Mouse (Mus musculus) c-Kit-negative CD71-positive TER-119-positive erythroid progenitor cells, embryonic 14.5 days (primary cell): Measurements from ENCODE around the gene Ncor2.

ENCODE experiments used
- DNase-seq: peaks from one replicate; pipeline ENCODE4 v3.0.0-alpha.2; 2013; ENCODE audit warnings: low read depth, low spot score

The Ncor2 gene

GRCm38 (mm10) chr5:125170107-125170842 is 8.7 kb downstream of the Ncor2 start:
- no peak for DNase-seq

- no peak for DNase-seq
Observed at GRCm38 (mm10) chr5:125168101-125168500, 10.9 kb downstream of the Ncor2 start.

- no peak for DNase-seq
Observed at GRCm38 (mm10) chr5:125167524-125167923, 11.5 kb downstream of the Ncor2 start.

- DNase-seq: no peak
Observed at GRCm38 (mm10) chr5:125165993-125166392, 13.0 kb downstream of the Ncor2 start.

GRCm38 (mm10) chr5:125164465-125165167 is 14.4 kb downstream of the Ncor2 start:
- DNase-seq: no peak

- DNase-seq: no peak
Observed at GRCm38 (mm10) chr5:125163441-125164050, 15.5 kb downstream of the Ncor2 start.

- DNase-seq: no peak
Observed at GRCm38 (mm10) chr5:125162461-125162860, 16.6 kb downstream of the Ncor2 start.

- DNase-seq: no peak
Observed at GRCm38 (mm10) chr5:125159804-125160405, 19.1 kb downstream of the Ncor2 start.

- DNase-seq: no peak
Observed at GRCm38 (mm10) chr5:125159293-125159692, 19.7 kb downstream of the Ncor2 start.

- DNase-seq: no peak
Observed at GRCm38 (mm10) chr5:125158232-125158961, 20.6 kb downstream of the Ncor2 start.

- no peak for DNase-seq
Observed at GRCm38 (mm10) chr5:125157375-125158033, 21.5 kb downstream of the Ncor2 start.

- no peak for DNase-seq
Observed at GRCm38 (mm10) chr5:125156418-125157205, 22.4 kb downstream of the Ncor2 start.

GRCm38 (mm10) chr5:125155451-125155850 is 23.6 kb downstream of the Ncor2 start:
- DNase-seq: no peak

- no peak for DNase-seq
Observed at GRCm38 (mm10) chr5:125154989-125155388, 24.0 kb downstream of the Ncor2 start.

GRCm38 (mm10) chr5:125154178-125154577 is 24.8 kb downstream of the Ncor2 start:
- DNase-seq: no peak

GRCm38 (mm10) chr5:125153201-125153816 is 25.7 kb downstream of the Ncor2 start:
- no peak for DNase-seq

GRCm38 (mm10) chr5:125151872-125152534 is 27.0 kb downstream of the Ncor2 start:
- no peak for DNase-seq

GRCm38 (mm10) chr5:125150951-125151564 is 28.0 kb downstream of the Ncor2 start:
- no peak for DNase-seq

GRCm38 (mm10) chr5:125149142-125149541 is 29.9 kb downstream of the Ncor2 start:
- DNase-seq: no peak
